Mouse (Mus musculus) hematopoietic stem cell, adult 5-6 weeks (primary cell): ENCODE measurements at regions not wholly inside any gene's neighbourhood (a gene's known extent, or its start where the extent isn't known, plus 50 kb on each side); places are given as distances from the start of the nearest gene placed in this dataset.
A peak's percentile ranks its signal among the peaks of the same experiment; 100 is the strongest.
"Not testable (repeated sequence)": the region's sequence is repeated elsewhere in the genome, so short reads cannot be mapped to it uniquely, and the experiment has no call there.

Source experiments
- ATAC-seq, 2 experiments: fragments of 125-278 bp in 1 of 2; replicated peaks in 1 of 2; 2 replicates each; pipeline ENCODE4 v1.8.0; 2016 to 2017; ENCODE audit warnings: inconsistent platforms in 2 of 2, mild to moderate bottlenecking in 2 of 2, moderate number of reproducible peaks in 2 of 2, low read depth in 1 of 2, moderate TSS enrichment in 1 of 2; ENCODE audit not compliant: low FRiP score in 2 of 2, poor library complexity in 2 of 2, severe bottlenecking in 2 of 2, insufficient read depth in 1 of 2, low TSS enrichment in 1 of 2

- not testable (repeated sequence) for ATAC-seq
These were observed 315.5 kb upstream of the Olfr1507 start for GRCm38 (mm10) chr14:52811128-52811415.

- peak; percentile 72 to 78 for ATAC-seq
These were observed 315.0 kb upstream of the Olfr1507 start for GRCm38 (mm10) chr14:52810275-52811127.

DNA sequence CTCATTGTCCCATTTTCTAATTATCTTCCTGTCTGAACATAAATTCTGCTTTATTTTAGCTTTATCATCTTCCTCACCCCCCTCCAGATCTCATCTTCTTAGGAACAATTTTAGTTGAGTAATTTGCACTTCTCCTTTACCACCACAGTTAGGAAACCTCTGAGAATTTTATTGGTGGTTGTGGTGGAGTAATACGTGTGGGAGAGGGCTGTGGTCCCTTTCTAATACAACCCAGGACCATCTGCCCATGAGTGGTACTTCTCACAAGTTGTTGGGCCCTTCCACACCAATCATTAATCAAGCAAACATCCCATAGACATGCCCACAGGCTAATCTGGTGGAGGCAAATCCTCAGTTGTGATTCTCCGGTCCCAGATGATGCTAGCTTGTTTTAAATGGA lies 306.2 kb upstream of the Olfr1507 start:
- not testable (repeated sequence) for ATAC-seq

DNA sequence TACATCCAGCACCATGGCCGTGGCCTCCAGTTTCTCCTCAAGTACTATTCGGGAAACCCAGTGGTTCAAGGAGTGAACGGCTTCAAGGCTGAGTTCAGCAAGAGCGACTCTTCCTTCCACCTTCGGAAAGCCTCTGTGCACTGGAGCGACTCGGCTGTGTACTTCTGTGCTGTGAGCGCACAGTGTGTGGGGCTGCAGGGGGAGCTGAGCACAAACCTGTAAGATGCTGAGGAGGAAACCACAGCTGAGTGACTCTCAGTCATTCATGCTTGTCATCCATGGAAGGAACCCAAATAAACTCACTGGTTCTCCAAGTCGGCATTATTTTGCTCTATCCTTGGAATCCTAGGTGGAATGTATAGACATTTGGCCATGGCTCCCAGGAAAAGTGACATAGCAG lies 297.1 kb upstream of the Olfr1507 start:
- ATAC-seq: not testable (repeated sequence)

DNA sequence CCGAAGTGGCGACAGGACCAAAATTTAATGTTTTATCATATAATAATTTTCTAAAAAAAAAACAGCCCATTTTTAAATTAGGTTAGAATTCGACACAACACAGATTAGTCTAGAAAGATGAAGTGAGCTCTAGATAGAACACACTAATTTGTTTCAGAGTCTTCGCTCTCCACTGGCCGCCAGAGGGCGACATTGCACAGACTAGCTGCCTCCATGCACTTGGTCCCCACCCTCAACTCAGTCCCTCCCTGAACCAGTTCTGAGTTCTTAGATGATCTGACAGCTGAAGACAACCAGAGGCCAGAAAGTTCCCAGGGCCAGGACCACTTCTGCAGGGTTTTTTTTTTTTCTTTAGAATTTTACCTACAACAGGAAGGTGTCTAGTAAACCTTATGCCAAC lies 296.3 kb upstream of the Olfr1507 start:
- peak; percentile 62 to 67 for ATAC-seq

- ATAC-seq: peak; percentile 64 to 71; a peak in 3 of 4 replicates
These were observed 287.3 kb upstream of the Olfr1507 start for GRCm38 (mm10) chr14:52782832-52783231.

DNA sequence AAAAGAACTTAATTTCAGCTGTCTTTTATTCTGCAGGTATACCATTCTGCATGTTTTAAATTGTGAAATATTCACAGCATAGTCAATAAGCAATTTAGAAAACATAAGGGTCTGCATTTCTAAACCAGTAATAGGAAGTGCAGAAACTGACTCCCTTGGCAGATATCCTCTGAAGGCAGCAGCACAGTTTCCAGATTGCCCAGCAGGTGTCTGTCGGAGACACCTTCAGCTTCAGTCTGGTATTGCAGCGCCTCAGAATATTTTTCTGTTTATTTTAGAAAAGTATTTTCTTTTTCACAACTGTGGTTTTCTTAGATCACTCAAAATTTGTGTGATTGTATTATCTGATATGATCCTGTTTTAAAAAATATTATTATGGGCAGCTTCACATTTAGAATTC lies 280.3 kb upstream of the Olfr1507 start:
- ATAC-seq: peak; percentile 53 to 83; a peak in 2 of 4 replicates

DNA sequence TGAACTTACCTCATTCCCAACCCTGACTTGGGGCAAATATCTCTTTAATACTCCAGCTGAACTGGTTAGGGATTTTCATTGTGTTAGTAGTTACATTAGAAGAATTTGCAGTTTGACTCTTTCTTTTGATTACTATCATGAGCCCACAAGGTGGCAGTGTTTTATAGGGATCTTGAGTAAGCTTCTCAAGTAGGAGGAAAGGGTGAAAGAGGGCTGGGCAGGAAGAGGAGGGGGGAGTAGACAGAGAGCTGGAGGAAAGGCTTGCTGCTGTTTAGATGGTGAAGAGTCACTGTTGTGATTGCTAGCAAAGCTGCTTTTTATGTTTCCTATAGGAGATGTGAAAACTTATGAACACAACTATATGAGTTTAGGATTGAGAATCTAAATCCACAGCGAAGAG lies 273.9 kb upstream of the Olfr1507 start:
- ATAC-seq: peak; percentile 60 to 75; a peak in 3 of 4 replicates

DNA sequence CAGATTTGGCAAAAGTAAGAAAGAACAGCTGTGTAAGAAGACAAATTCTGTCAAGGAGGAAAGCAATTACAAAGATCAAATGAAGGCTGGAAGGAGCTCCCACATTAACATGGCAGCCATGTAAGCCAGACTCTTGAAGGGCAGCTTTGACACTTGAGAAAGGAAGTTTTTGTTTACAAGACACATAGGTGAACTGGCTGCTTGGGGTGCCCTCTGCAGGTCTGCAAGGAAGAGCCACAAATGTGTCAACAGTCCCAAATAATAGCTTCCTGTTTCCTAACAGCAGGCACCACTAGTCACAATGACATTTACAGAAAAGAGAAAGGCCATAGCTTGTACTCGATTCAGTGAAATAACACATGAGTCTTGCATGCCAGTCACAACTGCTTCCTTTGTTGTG lies 256.6 kb upstream of the Olfr1507 start:
- peak in 1 of 2 experiments; percentile 56; a peak in 1 of 4 replicates for ATAC-seq

DNA sequence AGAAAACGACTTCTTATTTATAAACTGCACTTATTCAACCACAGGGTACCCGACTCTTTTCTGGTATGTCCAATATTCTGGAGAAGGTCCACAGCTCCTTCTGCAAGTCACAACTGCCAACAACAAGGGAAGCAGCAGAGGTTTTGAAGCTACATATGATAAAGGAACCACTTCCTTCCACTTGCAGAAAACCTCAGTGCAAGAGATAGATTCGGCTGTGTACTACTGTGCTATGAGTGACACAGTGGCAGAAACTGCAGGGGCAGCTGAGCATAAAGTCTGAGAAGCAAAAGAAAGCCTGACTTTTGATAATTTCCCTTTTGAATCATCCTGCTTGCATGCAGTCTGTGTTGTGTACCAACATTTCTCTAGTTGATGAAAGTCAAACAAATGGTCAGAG lies 231.1 kb upstream of the Olfr1507 start:
- ATAC-seq: peak; percentile 56 to 76; a peak in 3 of 4 replicates

DNA sequence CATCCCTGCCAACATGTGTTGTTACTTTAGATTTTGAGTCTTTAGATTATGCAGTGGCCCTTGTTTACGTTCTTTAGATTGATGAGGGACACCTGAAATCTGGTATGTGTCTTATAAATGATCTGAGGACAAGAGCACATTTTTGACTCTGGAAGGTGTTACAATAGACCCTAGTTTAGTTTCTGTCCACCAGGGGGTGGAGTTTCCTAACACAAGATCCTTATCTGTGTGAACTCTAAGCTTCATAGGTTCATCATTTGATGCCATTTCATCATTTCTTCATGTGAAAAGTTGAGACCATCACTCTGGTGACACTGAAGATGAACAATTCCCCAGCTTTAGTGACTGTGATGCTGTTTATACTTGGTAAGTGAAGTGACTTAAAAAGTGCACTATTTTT lies 229.4 kb upstream of the Olfr1507 start:
- ATAC-seq: not testable (repeated sequence)

- peak; percentile 49 to 76; a peak in 3 of 4 replicates for ATAC-seq
These were observed 225.1 kb upstream of the Olfr1507 start for GRCm38 (mm10) chr14:52720640-52721039.

GRCm38 (mm10) chr14:52700851-52701250 lies 205.3 kb upstream of the Olfr1507 start:
- peak; percentile 98 to 100 for ATAC-seq

DNA sequence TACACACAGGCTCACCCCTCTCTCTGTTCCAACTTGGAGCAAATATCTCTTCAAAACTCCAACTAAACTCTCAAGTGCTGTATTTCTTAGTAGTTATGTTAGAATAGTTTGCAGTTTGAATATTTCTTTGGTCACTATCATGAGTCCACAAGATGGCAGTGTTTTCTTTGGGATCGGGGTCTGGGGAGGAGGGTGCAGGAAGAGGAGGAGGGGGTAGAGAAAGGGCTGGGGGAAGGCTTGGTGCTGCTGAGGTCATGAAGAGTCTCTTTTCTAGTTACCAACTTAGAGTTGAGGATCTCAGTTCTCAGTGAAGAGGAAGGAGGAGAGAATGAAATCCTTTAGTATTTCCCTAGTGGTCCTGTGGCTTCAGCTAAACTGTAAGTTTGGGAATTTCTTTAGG lies 188.1 kb upstream of the Olfr1507 start:
- peak; percentile 74 to 78 for ATAC-seq

GRCm38 (mm10) chr14:52654355-52654754 lies 158.8 kb upstream of the Olfr1507 start:
- ATAC-seq: 0 out of 4 replicates have a peak, but pooled peaks of 1 of the 2 experiments have one; percentile 62

DNA sequence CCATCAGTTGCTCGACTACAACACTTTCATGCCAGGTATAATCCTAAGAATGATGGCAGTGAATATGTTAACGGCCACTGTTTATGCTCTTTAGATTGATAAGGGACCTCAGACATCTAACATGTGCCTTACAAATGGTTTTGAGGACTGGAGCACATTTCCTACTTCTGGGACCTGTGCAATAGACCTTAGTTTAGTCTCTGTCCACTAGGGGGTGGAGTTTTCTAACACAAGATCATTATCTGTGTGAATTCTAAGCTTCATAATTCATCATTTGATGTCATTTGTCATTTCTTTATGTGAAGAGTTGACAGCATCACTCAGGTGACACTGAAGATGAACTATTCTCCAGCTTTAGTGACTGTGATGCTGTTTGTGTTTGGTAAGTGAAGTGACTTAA lies 142.6 kb upstream of the Olfr1507 start:
- no peak for ATAC-seq

DNA sequence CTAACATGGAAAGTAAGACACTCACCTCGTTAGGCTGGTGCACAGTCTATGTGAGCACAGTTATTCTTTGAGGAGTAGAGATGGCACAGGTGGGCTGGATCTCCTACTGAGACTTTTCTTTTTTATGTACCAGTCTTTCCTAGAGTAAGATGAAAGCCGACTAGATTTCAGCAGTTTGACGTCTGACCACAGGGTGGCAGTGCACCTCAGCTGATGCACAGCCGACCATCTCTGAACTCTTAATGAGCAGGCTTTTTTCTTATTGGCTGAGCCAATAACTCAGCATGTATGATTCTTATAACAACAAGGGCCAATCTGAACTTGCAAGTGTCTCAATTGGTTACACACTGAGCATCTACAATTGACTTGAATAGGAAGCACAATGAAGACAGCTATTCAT lies 126.6 kb upstream of the Olfr1507 start:
- peak; percentile 53 to 76; a peak in 2 of 4 replicates for ATAC-seq

- peak; percentile 22 to 69; a peak in 1 of 4 replicates for ATAC-seq
These were observed 84.8 kb upstream of the Olfr1507 start for GRCm38 (mm10) chr14:52580319-52580718.

DNA sequence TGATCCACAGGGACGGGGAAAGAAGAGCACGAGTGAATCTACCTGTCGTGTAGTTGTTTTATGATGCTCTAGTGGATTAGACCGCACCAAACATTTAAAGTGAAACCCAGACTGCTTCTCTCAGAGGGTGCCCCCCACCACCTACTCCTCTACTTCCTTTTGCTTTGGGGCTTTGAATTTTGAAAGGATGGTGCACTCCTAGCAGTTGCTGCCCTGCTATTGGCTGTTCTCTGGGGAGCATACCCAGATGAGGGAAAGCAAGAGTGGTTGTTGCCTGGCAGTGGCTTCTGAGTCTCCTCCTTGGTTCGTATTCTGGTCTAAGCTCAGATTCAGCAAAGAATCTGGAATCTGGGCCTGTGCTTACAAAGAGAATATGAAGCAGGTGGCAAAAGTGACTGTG lies 71.4 kb upstream of the Olfr1507 start:
- 0 out of 4 replicates have a peak, but pooled peaks of 1 of the 2 experiments have one; percentile 27 for ATAC-seq
